Mouse (Mus musculus) heart, adult 9 months (tissue): ENCODE results near the gene Nxn.
"Not testable (repeated sequence)": the region's sequence is repeated elsewhere in the genome, so short reads cannot be mapped to it uniquely, and the experiment has no call there.

Experiments used
- DNase-seq, 2 experiments: peaks; one replicate each; pipeline ENCODE4 v3.0.0; 2022; ENCODE audit warnings: low spot score in 2 of 2

Gene Nxn

GRCm38 (mm10) chr11:76215011-76215410, 183.9 kb downstream of the Nxn start:
- no peak for DNase-seq

DNA sequence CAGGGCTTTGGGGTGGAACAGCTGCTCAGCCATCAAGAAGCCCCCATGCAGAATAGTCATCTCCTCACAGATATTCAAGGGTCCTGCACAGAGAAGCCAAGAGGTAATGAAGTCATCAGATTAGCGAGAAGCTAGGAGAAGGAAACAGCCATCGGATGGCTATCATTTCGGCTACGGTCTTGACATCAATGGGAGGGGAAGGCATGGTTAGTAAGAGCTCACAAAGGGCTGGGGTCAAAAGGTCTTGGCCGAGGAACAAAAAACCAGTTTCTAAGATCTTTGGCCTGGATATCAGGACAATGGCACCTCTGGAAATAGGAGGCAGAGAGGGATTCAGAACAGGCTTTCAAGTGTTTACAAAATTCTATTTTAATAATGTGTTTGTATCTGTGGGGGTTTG, 185.1 kb downstream of the Nxn start:
- no peak for DNase-seq

DNA sequence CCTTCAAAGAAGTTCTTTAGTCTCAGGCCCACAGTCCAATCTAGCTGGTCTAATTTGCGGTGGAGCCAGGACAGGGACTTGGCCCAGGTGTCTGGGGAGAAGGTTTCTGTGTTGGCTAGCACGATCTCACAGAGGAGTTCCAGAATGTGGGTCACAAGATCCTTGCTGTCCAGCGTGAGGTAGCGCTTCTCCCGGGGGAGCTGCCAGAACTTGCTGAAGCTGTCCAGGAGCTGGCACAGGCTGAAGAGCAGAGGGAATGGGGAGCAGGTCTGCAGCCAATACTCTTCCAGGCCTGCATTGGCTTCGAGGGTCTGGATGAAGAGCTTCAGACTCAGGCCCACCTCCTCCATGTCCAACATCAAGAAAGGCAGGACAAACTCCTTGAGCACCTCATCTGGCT, 187.3 kb downstream of the Nxn start:
- DNase-seq = not testable (repeated sequence)

- no peak for DNase-seq
Observed at GRCm38 (mm10) chr11:76210228-76210985, 188.5 kb downstream of the Nxn start.
